Mouse (Mus musculus) regulatory T cell (primary cell): ENCODE measurements around the gene Asb2.

ENCODE experiments used
- in situ Hi-C: fragments of 300-600 bp; cut with MboI, MseI; formaldehyde crosslinking; loops from one replicate; pipeline ENCODE4 v1.15.1; 2025; ENCODE audit warnings: high pct_unique_total_duplicates

Gene Asb2

GRCm38 (mm10) chr12:103355746-103356414 lies at the start of gene Asb2:
Gene Asb2, minus strand, starts transcription at chr12:103356001.
- in situ Hi-C loops = no loop called here

- in situ Hi-C loops = no loop called here
These were observed 48.3 kb upstream of the Asb2 start for GRCm38 (mm10) chr12:103404131-103404530.

- in situ Hi-C loops = no loop called here
These were observed 41.0 kb upstream of the Asb2 start for GRCm38 (mm10) chr12:103396751-103397150.

GRCm38 (mm10) chr12:103395486-103396275 lies 39.9 kb upstream of the Asb2 start:
- in situ Hi-C loops = no loop called here

GRCm38 (mm10) chr12:103393528-103393927 lies 37.7 kb upstream of the Asb2 start:
- in situ Hi-C loops = no loop called here

- in situ Hi-C loops = no loop called here
These were observed 35.3 kb upstream of the Asb2 start for GRCm38 (mm10) chr12:103391098-103391497.

GRCm38 (mm10) chr12:103389982-103390381 lies 34.2 kb upstream of the Asb2 start:
- in situ Hi-C loops = no loop called here

- in situ Hi-C loops = no loop called here
These were observed 33.5 kb upstream of the Asb2 start for GRCm38 (mm10) chr12:103389348-103389727.

- in situ Hi-C loops = no loop called here
These were observed 32.9 kb upstream of the Asb2 start, which contains the start of gene Otub2 for GRCm38 (mm10) chr12:103388505-103389347. Gene Otub2, plus strand, starts transcription at chr12:103388682.

- in situ Hi-C loops = no loop called here
These were observed 24.4 kb upstream of the Asb2 start for GRCm38 (mm10) chr12:103380226-103380625.

- in situ Hi-C loops = no loop called here
These were observed 21.0 kb upstream of the Asb2 start for GRCm38 (mm10) chr12:103376774-103377173.

GRCm38 (mm10) chr12:103376124-103376523 lies 20.3 kb upstream of the Asb2 start:
- in situ Hi-C loops = no loop called here

GRCm38 (mm10) chr12:103373530-103374236 lies 17.9 kb upstream of the Asb2 start:
- in situ Hi-C loops = no loop called here

- in situ Hi-C loops = no loop called here
These were observed 15.9 kb upstream of the Asb2 start for GRCm38 (mm10) chr12:103371711-103372110.

- in situ Hi-C loops = no loop called here
These were observed 15.1 kb upstream of the Asb2 start for GRCm38 (mm10) chr12:103370861-103371260.

GRCm38 (mm10) chr12:103368777-103369176 lies 13.0 kb upstream of the Asb2 start:
- in situ Hi-C loops = loop anchor here (5.0 kb wide), 1 partner anchor 226 kb away; no protein-coding TSS in a partner anchor

- in situ Hi-C loops = loop anchor here (5.0 kb wide), 1 partner anchor 226 kb away; no protein-coding TSS in a partner anchor
These were observed 12.5 kb upstream of the Asb2 start for GRCm38 (mm10) chr12:103368326-103368669.

GRCm38 (mm10) chr12:103367620-103368325 lies 12.0 kb upstream of the Asb2 start:
- in situ Hi-C loops = loop anchor here (5.0 kb wide), 1 partner anchor 225 kb away; no protein-coding TSS in a partner anchor

GRCm38 (mm10) chr12:103367171-103367570 lies 11.4 kb upstream of the Asb2 start:
- in situ Hi-C loops = loop anchor here (5.0 kb wide), 1 partner anchor 225 kb away; no protein-coding TSS in a partner anchor

- in situ Hi-C loops = no loop called here
These were observed 6.5 kb upstream of the Asb2 start for GRCm38 (mm10) chr12:103362336-103362735.
